Mouse (Mus musculus) cerebellum, adult 2 months (tissue): ENCODE data around the gene Efna2. TPM values are rescaled to one million over a fixed set of nuclear protein-coding genes. Genes with fewer than 3 reads are reported as not detected.
"Not testable (repeated sequence)": the region's sequence is repeated elsewhere in the genome, so short reads cannot be mapped to it uniquely, and the experiment has no call there.

Source experiments
- DNase-seq, 2 experiments: peaks; one replicate each; pipeline ENCODE4 v3.0.0; 2021
- H3K27ac ChIP-seq: fragments of 200-500 bp; 2 replicates; pipeline ENCODE4 v1.5.1; 2012; ENCODE audit warnings: low read length, control low read depth, inconsistent platforms; ENCODE audit not compliant: insufficient read depth
- H3K27me3 ChIP-seq: fragments of 200-500 bp; 2 replicates; pipeline ENCODE4 v1.6.1; 2012; ENCODE audit warnings: inconsistent platforms, mild to moderate bottlenecking, low read length, moderate library complexity; ENCODE audit not compliant: control insufficient read depth, insufficient read depth
- H3K4me1 ChIP-seq: fragments of 200-500 bp; 2 replicates; pipeline ENCODE4 v1.6.1; 2011; ENCODE audit warnings: low read length; ENCODE audit not compliant: control insufficient read depth, insufficient read depth
- H3K4me3 ChIP-seq: fragments of 200-500 bp; replicated peaks from 2 replicates; pipeline ENCODE3; 2011; ENCODE audit warnings: mild to moderate bottlenecking, low read depth, low read length, control low read depth; ENCODE audit not compliant: insufficient read depth
- CTCF ChIP-seq: fragments of 200-500 bp; IDR thresholded peaks from 2 replicates; pipeline ENCODE4 v1.5.1; 2011; ENCODE audit warnings: low read depth, mild to moderate bottlenecking, control low read depth, low read length, moderate library complexity, borderline replicate concordance; ENCODE audit not compliant: insufficient read depth
- POLR2A ChIP-seq: fragments of 200-500 bp; IDR thresholded peaks from 2 replicates; pipeline ENCODE4 v1.6.1; 2011; ENCODE audit warnings: low read length, control low read depth, borderline replicate concordance; ENCODE audit not compliant: insufficient read depth
- WGBS: fragments of 180-500 bp; shearing (Covaris S2); methylation state at CpG from one replicate; pipeline ENCODE4 v1.1.7; 2018; 5-methylcytosine and 5-hydroxymethylcytosine counted together
- polyA plus RNA-seq: library from polyadenylated mRNA; depleted of rRNA; stranded (reverse); fragments of >200 nt; gene quantifications from 2 replicates; pipeline ENCODE4 v1.2.3, GENCODE M21; 2012

Efna2 gene
- polyA plus RNA-seq, 1 experiment, result 10.2 TPM

- WGBS, result under 1% methylated on average over 17 of the region's 17 CpGs
- TF ChIP-seq POLR2A (peak; percentile 99), CTCF (peak; percentile 99)
- H3K4me1 ChIP-seq, result peaks cover 24% of the 10 kb centered on the region
- no peaks in the 10 kb centered on the region for H3K27me3 ChIP-seq
- peak; percentile 98 to 99 for DNase-seq
- H3K4me3 ChIP-seq, result peak overlapping the region; percentile 56
- peak overlapping the region; percentile 55 for H3K27ac ChIP-seq
Measured at GRCm38 (mm10) chr10:80164998-80165344, 14.3 kb upstream of the Efna2 start.

DNA sequence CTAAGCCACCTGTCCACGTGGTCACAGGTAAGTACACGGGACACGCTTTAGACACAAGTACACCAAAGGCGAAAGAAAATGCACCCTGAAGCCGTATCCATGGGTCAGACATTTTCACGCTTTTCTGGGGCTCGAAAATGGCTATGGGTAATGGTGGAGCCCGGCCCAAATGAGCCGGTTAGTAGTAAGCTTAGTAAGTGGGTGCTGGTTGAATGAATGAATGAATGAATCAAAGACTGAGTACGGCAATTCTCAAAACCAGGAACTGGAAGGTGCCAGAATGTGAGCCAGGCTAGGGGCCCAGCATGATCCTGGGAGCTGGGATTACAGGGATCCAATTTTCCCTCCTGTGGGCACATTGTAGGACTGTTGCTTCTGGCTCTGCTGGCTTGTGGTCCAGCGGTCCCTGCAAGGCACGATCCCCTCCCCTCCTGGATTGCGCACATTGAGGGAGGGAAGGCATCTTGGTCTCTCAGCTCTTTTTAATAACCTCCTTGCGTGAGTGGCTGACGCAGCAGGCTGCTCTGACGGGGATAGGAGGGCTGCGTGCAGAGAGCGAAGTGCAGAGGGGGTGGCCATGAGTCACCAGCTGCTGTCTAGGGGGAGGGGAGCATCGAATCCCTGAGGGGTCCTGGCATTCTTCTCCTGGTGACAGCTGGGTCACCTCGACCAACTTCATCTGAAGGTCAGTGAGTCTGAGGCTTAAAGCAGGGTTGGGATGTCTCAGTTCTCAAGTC, 13.7 kb upstream of the Efna2 start, which contains the start of gene Cirbp:
TSS of gene Cirbp (plus strand) at position 594 of the 737 bp plus-strand sequence.
- TF ChIP-seq CTCF (no peak), POLR2A (0 out of 2 replicates have a peak, but pooled peaks have one; percentile 27)
- Histone ChIP-seq H3K4me3 (peak within 1 kb of the TSS; percentile 56), H3K4me1 (peaks cover 21% of the 10 kb centered on the region), H3K27ac (peak within 1 kb of the TSS; percentile 70), H3K27me3 (no peaks in the 10 kb centered on the region)
- WGBS, result 7% methylated on average over 20 of the region's 20 CpGs
- DNase-seq, result peak; percentile 67 to 75

DNA sequence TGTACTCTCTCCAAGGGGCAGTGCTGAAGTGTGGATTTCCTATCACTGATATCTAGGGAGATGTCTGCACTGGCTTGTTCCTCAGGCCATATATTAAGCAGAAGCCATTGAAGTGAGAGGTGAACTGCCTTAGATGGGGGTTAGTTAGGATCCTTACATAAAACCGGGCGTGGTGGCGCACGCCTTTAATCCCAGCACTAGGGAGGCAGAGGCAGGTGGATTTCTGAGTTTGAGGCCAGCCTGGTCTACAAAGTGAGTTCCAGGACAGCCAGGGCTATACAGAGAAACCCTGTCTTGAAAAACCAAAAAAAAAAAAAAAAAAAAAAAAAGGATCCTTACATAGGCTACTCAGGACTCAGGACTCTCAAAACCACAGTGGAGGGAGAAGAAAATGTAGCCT, 13.1 kb upstream of the Efna2 start:
- not testable (repeated sequence) for H3K27me3 ChIP-seq, H3K4me3 ChIP-seq, DNase-seq
- 88% methylated on average over 4 of the region's 4 CpGs for WGBS
- Histone ChIP-seq H3K27ac (peak overlapping the region; percentile 10), H3K4me1 (peaks cover 15% of the 10 kb centered on the region)

DNA sequence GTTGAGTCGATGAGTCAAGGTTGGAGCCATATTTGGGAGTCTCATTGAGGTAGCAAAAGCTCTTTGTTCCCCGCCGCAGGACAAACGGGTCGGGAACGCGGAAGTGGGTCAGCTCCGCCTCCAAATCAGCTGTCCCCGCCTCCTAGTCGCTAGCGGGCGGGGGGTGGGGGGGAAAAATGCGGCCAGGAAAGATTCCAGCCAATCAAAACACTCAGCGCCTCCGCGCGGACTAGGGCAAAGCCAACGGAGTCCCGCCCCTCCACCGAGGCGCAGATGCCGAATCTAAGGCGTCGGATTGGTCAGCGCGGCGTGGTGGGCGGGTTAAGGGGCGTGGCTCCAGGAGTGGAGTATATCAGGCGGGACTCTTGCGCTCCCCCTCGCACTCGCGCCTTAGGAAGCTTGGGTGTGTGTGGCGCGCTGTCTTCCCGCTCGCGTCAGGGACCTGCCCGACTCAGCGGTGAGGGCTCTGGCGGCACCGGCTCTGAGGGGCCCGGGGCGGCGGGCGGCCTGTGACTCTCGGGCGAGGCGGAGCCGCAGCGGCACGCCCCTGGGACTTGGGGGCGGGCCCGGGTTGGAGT, 11.7 kb upstream of the Efna2 start:
- peak; percentile 99 to 100 for DNase-seq
- under 1% methylated on average over 55 of the region's 55 CpGs for WGBS
- Histone ChIP-seq H3K27ac (peak overlapping the region; percentile 95), H3K4me1 (peaks cover 19% of the 10 kb centered on the region), H3K27me3 (no peaks in the 10 kb centered on the region), H3K4me3 (peak overlapping the region; percentile 97)
- TF ChIP-seq POLR2A, result peak; percentile 97
- no peak for TF ChIP-seq CTCF

GRCm38 (mm10) chr10:80168038-80168661, 11.1 kb upstream of the Efna2 start:
- WGBS, result under 1% methylated on average over 48 of the region's 48 CpGs
- TF ChIP-seq POLR2A (no peak), CTCF (no peak)
- H3K27ac ChIP-seq, result peak overlapping the region; percentile 95
- H3K27me3 ChIP-seq, result no peaks in the 10 kb centered on the region
- H3K4me1 ChIP-seq, result peaks cover 19% of the 10 kb centered on the region
- DNase-seq, result peak; percentile 93 to 96
- H3K4me3 ChIP-seq, result peak overlapping the region; percentile 97

- DNase-seq, result no peak
- TF ChIP-seq POLR2A, result no peak
- TF ChIP-seq CTCF, result no peak
- Histone ChIP-seq H3K4me3 (peak overlapping the region; percentile 23), H3K27me3 (no peaks in the 10 kb centered on the region), H3K27ac (no peak overlapping the region), H3K4me1 (peaks cover 16% of the 10 kb centered on the region)
- 30% methylated on average over 1 of the region's 1 CpGs for WGBS
Measured at GRCm38 (mm10) chr10:80169070-80169469, 10.2 kb upstream of the Efna2 start.

DNA sequence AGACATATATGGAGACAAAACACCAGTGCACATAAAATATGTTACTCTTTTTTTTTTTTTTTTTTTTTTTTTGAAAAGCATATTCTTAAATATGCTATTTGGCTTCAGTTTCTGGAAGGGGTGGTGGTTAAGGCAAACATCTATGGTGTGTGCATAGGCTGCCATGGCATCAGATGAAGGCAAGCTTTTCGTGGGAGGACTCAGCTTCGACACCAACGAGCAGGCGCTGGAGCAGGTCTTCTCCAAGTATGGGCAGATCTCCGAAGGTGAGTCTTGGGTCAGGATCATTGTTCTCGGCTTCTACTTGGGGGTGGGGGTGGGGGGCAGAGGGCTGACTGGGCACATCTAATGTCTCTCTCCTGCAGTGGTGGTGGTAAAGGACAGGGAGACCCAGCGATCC, 9.6 kb upstream of the Efna2 start:
- no peak for DNase-seq
- TF ChIP-seq CTCF (no peak), POLR2A (no peak)
- no peak overlapping the region for H3K27ac ChIP-seq
- no peak overlapping the region for H3K4me3 ChIP-seq
- H3K4me1 ChIP-seq, result peaks cover 13% of the 10 kb centered on the region
- 89% methylated on average over 7 of the region's 7 CpGs for WGBS
- H3K27me3 ChIP-seq, result no peaks in the 10 kb centered on the region

GRCm38 (mm10) chr10:80170052-80170451, 9.2 kb upstream of the Efna2 start:
- Histone ChIP-seq H3K4me1 (peaks cover 13% of the 10 kb centered on the region), H3K27ac (no peak overlapping the region), H3K27me3 (no peaks in the 10 kb centered on the region), H3K4me3 (no peak overlapping the region)
- TF ChIP-seq CTCF (no peak), POLR2A (no peak)
- DNase-seq, result peak; percentile 36 to 37
- WGBS, result 85% methylated on average over 16 of the region's 16 CpGs
